Mouse (Mus musculus) c-Kit-positive CD71-positive TER-119-positive erythroid progenitor cells, embryonic 14.5 days (primary cell): ENCODE measurements around the gene Usmg5.

Experiments used
- DNase-seq: peaks from one replicate; pipeline ENCODE4 v3.0.0-alpha.2; 2013; ENCODE audit warnings: low spot score

Gene Usmg5

GRCm38 (mm10) chr19:47057684-47058083 lies 32.8 kb downstream of the Usmg5 start:
- DNase-seq = no peak

- DNase-seq = no peak
Measured at GRCm38 (mm10) chr19:47053471-47053870, 37.0 kb downstream of the Usmg5 start.

- DNase-seq = no peak
Measured at GRCm38 (mm10) chr19:47052927-47053326, 37.5 kb downstream of the Usmg5 start.

GRCm38 (mm10) chr19:47050271-47051032 lies 40.0 kb downstream of the Usmg5 start, which contains the start of gene Pcgf6:
Gene Pcgf6 (minus strand): TSS chr19:47050906.
- peak; percentile 60 for DNase-seq

- no peak for DNase-seq
Measured at GRCm38 (mm10) chr19:47049840-47050239, 40.6 kb downstream of the Usmg5 start.

- DNase-seq = no peak
Measured at GRCm38 (mm10) chr19:47049061-47049460, 41.4 kb downstream of the Usmg5 start.

GRCm38 (mm10) chr19:47047236-47047833 lies 43.1 kb downstream of the Usmg5 start:
- no peak for DNase-seq

- no peak for DNase-seq
Measured at GRCm38 (mm10) chr19:47046343-47046742, 44.1 kb downstream of the Usmg5 start.

- no peak for DNase-seq
Measured at GRCm38 (mm10) chr19:47043608-47044007, 46.8 kb downstream of the Usmg5 start.

GRCm38 (mm10) chr19:47040720-47041473 lies 49.5 kb downstream of the Usmg5 start:
- DNase-seq = no peak

- DNase-seq = no peak
Measured at GRCm38 (mm10) chr19:47036596-47036995, 53.9 kb downstream of the Usmg5 start.

- DNase-seq = no peak
Measured at GRCm38 (mm10) chr19:47034916-47035315, 55.5 kb downstream of the Usmg5 start.
